10 mouse cellular contexts compared by ENCODE assay signal in genomic region chr11:33962688-33963407, GRCm38 (mm10). TPM values are rescaled to one million over a fixed set of nuclear protein-coding genes. Genes with fewer than 3 reads are reported as not detected.
DNase-seq lines count a peak whose midpoint lies in the region; ATAC-seq and TF ChIP-seq lines count a peak whose summit lies in the region.
"Had no signal": no experiment of that assay in that cellular context is flagged by ENCODE, and none has a peak within 500 bp of the region (broad histone marks: within the 10 kb centered on the region; RNA-seq: fewer than 3 reads in every experiment).

Gene Kcnmb1, plus strand, starts transcription at chr11:33963013.

- H3K27me3 ChIP-seq in heart, adult 2 months (ENCODE audit: control insufficient read depth, insufficient read depth, low read length): no peaks in the 10 kb centered on the region
- no peaks in the 10 kb centered on the region for H3K27me3 ChIP-seq in forebrain, postnatal 0 days (ENCODE audit: insufficient read depth, low read length)
- no peaks in the 10 kb centered on the region for H3K27me3 ChIP-seq in kidney, adult 2 months (replicated peaks; ENCODE audit: control insufficient read depth, insufficient read depth, low read length)
- H3K27me3 ChIP-seq: liver, embryonic 15.5 days had no signal

- no peaks in the 10 kb centered on the region for H3K79me2 ChIP-seq in heart, adult 2 months (replicated peaks; ENCODE audit: control insufficient read depth, insufficient read depth, low read length)

- intact Hi-C loops in heart, adult 2 months (cut with DNase I): no loop called here

- H3K36me3 ChIP-seq in heart, adult 2 months (ENCODE audit: control insufficient read depth, insufficient read depth, low read length): no peaks in the 10 kb centered on the region
- H3K36me3 ChIP-seq in forebrain, postnatal 0 days (ENCODE audit: insufficient read depth): no peaks in the 10 kb centered on the region
- H3K36me3 ChIP-seq in kidney, adult 2 months (ENCODE audit: control insufficient read depth, insufficient read depth, low read length): no peaks in the 10 kb centered on the region
- H3K36me3 ChIP-seq: liver, embryonic 15.5 days had no signal

- peak in 1 of 2 experiments; percentile 15 for DNase-seq in heart, adult 2 months
- no peak for DNase-seq in heart, adult 8-10 months (ENCODE audit: low spot score)
- no peak for DNase-seq in forebrain, postnatal 0 days
- DNase-seq in kidney, adult 2 months: peak; percentile 18
- peak; percentile 32 for DNase-seq in lung, postnatal 36 days
- no peak for DNase-seq in gastrocnemius, postnatal 10 days
- no peak for DNase-seq in B cell, adult 2 months
- DNase-seq in layer of hippocampus, adult 18-20 months (ENCODE audit: low spot score in 2 of 2): no peak

- TF ChIP-seq EP300 in heart, adult 2 months (IDR thresholded peaks at IDR 0.05; ENCODE audit: insufficient read depth, low read depth, low read length): no peak

- no peak within 1 kb of the TSS for H3K9ac ChIP-seq in heart, adult 2 months (ENCODE audit: low read depth, low read length)
- no peak within 1 kb of the TSS for H3K9ac ChIP-seq in forebrain, postnatal 0 days
- H3K9ac ChIP-seq: liver, embryonic 15.5 days had no signal

- TF ChIP-seq POLR2A in heart, adult 2 months (IDR thresholded peaks at IDR 0.05; ENCODE audit: insufficient read depth, low read depth, low read length): no peak
- no peak for TF ChIP-seq POLR2A in kidney, adult 2 months (IDR thresholded peaks at IDR 0.05; ENCODE audit: low read depth, low read length)

- no peak for TF ChIP-seq CTCF in heart, adult 2 months (IDR thresholded peaks at IDR 0.05)
- no peak for TF ChIP-seq CTCF in forebrain, postnatal 0 days (IDR thresholded peaks at IDR 0.05; ENCODE audit: low read depth)
- no peak for TF ChIP-seq CTCF in kidney, adult 2 months (conservative IDR thresholded peaks at IDR 0.05; ENCODE audit: insufficient read depth, insufficient read length, low read depth, low read length)

- peak; percentile 73 for ATAC-seq in forebrain, postnatal 0 days
- ATAC-seq: CD4-positive, CD25-positive, alpha-beta regulatory T cell, adult 4 months had no signal

- no peak within 1 kb of the TSS for H3K4me3 ChIP-seq in heart, adult 2 months
- no peak within 1 kb of the TSS for H3K4me3 ChIP-seq in forebrain, postnatal 0 days (ENCODE audit: low read depth, low read length)
- peak within 1 kb of the TSS; percentile 32; the same call in 1 of the 2 replicates for H3K4me3 ChIP-seq in kidney, adult 2 months (ENCODE audit: insufficient read depth, low read depth, low read length)
- H3K4me3 ChIP-seq: liver, embryonic 15.5 days had no signal

- no peaks in the 10 kb centered on the region for H3K4me1 ChIP-seq in heart, adult 2 months (ENCODE audit: control insufficient read depth, insufficient read depth, low read length)
- H3K4me1 ChIP-seq in forebrain, postnatal 0 days (ENCODE audit: insufficient read depth): no peaks in the 10 kb centered on the region
- no peaks in the 10 kb centered on the region for H3K4me1 ChIP-seq in kidney, adult 2 months (ENCODE audit: control insufficient read depth, insufficient read depth, low read length)
- H3K4me1 ChIP-seq: liver, embryonic 15.5 days had no signal

- no peak within 1 kb of the TSS for H3K4me2 ChIP-seq in forebrain, postnatal 0 days (ENCODE audit: low read depth)
- H3K4me2 ChIP-seq: liver, embryonic 15.5 days had no signal

- no peaks in the 10 kb centered on the region for H3K9me3 ChIP-seq in forebrain, postnatal 0 days (ENCODE audit: low read length)
- H3K9me3 ChIP-seq: liver, embryonic 15.5 days had no signal

- 21% methylated on average over 6 of the region's 6 CpGs for WGBS in heart, adult 2 months
- WGBS in forebrain, postnatal 0 days: 52% methylated on average over 6 of the region's 6 CpGs
- 17% methylated on average over 6 of the region's 6 CpGs for whole genome bisulfite sequencing in kidney, adult 2 months

- H3K27ac ChIP-seq in heart, adult 2 months: peak within 1 kb of the TSS; percentile 15
- H3K27ac ChIP-seq in forebrain, postnatal 0 days (ENCODE audit: low read depth, low read length): no peak within 1 kb of the TSS
- H3K27ac ChIP-seq in kidney, adult 2 months (ENCODE audit: insufficient read depth, low read depth, low read length): no peak within 1 kb of the TSS
- H3K27ac ChIP-seq: liver, embryonic 15.5 days had no signal

RNA-seq across cellular contexts. Expression of gene Kcnmb1, which starts in this region (rescaled TPM):
- 1 to 10 TPM; 1.0 to 1.1 TPM for total RNA-seq in heart, adult 2 months (2021)
- polyA plus RNA-seq in heart, adult 2 months (2012; rRNA removed): 2.1 and 3.2 TPM in 2 replicates
- total RNA-seq in heart, adult 8-10 months (2022): 1 to 10 TPM in 1 of 4 experiments, under 1 TPM in 3; 0.44 to 1.1 (median 0.73) TPM
- total RNA-seq in forebrain, postnatal 0 days (2014; rRNA removed): 0.10 and 0.15 TPM in 2 replicates
- polyA plus RNA-seq in forebrain, postnatal 0 days (2015; fragmentation: Nextera tagmentation; extraction: Ambion mirVana): 0.10 and 0.13 TPM in 2 replicates
- polyA plus RNA-seq in kidney, adult 2 months (2012; rRNA removed): 0.96 and 0.97 TPM in 2 replicates
- total RNA-seq in gastrocnemius, postnatal 10 days (2021): under 1 TPM; 0.19 to 0.20 TPM
- total RNA-seq in layer of hippocampus, adult 18-20 months (2021): under 1 TPM; 0.27 to 0.28 TPM
- polyA plus RNA-seq: liver, embryonic 15.5 days had no signal

Comparison
In these comparisons a context has a peak if more than half of its experiments do, and no peak if none do; other contexts are left out.
1. Peak in ATAC-seq in forebrain, postnatal 0 days; RNA of the gene not detected or under 1 TPM.
2. Peak in DNase-seq and H3K4me3 ChIP-seq in kidney, adult 2 months; RNA of the gene not detected or under 1 TPM.